Mouse (Mus musculus): Measurements from ENCODE around the gene Elmod3. TPM values are rescaled to one million over a fixed set of nuclear protein-coding genes. Genes with fewer than 3 reads are reported as not detected.
A peak's percentile ranks its signal among the peaks of the same experiment; 100 is the strongest.

Elmod3 gene
- polyA plus RNA-seq, 1 experiment from 2014 or later = 16.5 TPM

DNA sequence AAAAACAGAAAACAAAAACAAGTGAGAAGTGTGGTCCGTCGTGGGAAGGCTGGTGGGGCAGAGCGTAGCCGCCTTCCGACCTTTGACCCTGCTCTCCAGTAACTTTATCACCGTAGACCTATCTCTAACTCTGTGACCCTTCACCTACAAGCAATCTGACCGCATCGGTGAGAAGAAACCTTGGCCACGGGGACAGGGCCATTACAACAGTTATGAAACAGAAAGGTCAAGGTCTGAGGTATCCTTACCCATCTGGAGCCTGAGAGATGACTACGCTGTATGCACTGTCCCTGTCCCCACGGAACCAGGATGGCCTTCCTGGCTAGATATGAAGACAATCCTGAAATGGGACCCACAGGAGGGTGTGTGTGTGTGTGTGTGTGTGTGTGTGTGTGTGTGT is 14.1 kb downstream of the Elmod3 start:
- Histone ChIP-seq H3K9ac (no peak overlapping the region), H3K36me3 (replicated peaks) (peaks cover 4% of the 10 kb centered on the region), H3K9me3 (no peaks in the 10 kb centered on the region), H3K27ac (no peak overlapping the region), H3K4me2 (no peak overlapping the region), H3K27me3 (replicated peaks) (no peaks in the 10 kb centered on the region), H3K4me1 (no peaks in the 10 kb centered on the region), H3K4me3 (no peak overlapping the region)
- no peak for ATAC-seq (replicated peaks)
- WGBS = 89% methylated on average over 11 of the region's 11 CpGs

DNA sequence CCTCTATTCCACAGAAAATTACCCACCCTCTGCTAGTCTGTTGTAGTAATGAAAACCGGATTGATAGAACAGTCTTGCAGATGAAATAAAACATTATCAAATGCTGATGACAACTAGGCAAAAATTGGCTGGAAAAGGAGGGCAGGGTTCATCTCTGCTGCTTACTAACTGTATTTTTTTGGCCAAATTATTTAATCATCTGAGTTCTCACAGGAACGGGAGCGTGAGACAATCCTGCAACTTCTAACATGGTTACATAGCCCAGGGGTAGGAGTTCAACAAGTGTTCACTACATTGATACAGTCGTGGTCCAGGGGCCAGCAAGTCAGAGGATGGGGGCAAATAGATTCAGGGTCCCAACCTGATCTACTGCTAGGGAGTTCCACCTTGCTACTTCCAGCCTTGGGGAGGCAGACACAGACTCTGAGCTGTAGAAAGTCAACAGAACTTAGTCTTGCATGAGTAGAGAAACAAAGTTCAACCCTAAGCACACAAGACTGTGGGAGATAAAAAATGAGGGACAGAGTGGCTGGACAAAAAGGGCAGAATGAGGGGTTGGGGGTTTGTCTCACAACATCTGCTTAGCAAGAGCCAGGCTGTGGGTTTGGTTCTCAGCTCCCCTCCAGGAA is 14.9 kb downstream of the Elmod3 start:
- no peaks in the 10 kb centered on the region for H3K4me1 ChIP-seq
- no peak overlapping the region for H3K9ac ChIP-seq
- no peak for ATAC-seq (replicated peaks)
- peaks cover 5% of the 10 kb centered on the region for H3K36me3 ChIP-seq (replicated peaks)
- no peaks in the 10 kb centered on the region for H3K27me3 ChIP-seq (replicated peaks)
- H3K27ac ChIP-seq = no peak overlapping the region
- WGBS = 83% methylated on average over 4 of the region's 4 CpGs
- H3K9me3 ChIP-seq = no peaks in the 10 kb centered on the region
- H3K4me2 ChIP-seq = no peak overlapping the region
- H3K4me3 ChIP-seq = no peak overlapping the region

DNA sequence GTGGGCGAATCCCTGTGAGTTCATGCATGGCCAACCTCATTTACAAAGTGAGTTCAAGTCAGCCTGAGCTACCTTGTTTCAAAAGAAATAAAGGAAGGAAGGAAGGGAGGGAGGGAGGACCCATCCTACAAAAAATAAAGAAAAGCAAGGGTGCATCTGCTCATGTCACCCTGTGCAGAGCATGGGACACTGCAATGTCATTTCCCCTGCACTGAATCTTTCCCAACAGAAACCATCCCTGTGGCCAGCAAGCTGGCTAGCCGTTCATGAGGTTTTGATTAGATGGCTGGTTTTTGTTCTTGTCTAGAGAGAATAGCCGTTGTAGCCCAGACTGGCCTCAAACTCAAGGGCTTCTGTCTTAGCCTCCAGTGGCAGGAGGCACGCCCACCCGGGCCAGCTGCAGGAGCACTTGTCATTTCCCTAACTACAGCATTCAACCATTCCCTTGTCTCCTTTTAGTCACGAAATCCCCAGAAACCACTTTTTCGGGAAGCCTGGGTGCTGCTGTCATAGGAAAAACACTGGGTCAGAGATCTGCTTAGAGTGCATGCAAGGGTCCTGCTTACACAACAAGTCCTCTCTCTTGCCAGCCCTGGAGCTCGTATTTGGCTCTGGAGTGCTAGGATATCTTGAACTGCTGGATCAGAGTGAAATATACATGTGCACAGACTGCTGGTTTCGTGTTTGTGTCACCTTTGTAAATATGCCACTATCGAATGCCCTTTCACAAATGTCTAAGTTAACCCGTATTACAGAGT is 16.4 kb downstream of the Elmod3 start:
- Histone ChIP-seq H3K4me1 (no peaks in the 10 kb centered on the region), H3K27ac (no peak overlapping the region), H3K4me3 (no peak overlapping the region), H3K36me3 (replicated peaks) (peaks cover 5% of the 10 kb centered on the region), H3K9me3 (no peaks in the 10 kb centered on the region), H3K27me3 (replicated peaks) (no peaks in the 10 kb centered on the region), H3K9ac (no peak overlapping the region), H3K4me2 (no peak overlapping the region)
- no peak for ATAC-seq (replicated peaks)
- WGBS = 67% methylated on average over 11 of the region's 11 CpGs

DNA sequence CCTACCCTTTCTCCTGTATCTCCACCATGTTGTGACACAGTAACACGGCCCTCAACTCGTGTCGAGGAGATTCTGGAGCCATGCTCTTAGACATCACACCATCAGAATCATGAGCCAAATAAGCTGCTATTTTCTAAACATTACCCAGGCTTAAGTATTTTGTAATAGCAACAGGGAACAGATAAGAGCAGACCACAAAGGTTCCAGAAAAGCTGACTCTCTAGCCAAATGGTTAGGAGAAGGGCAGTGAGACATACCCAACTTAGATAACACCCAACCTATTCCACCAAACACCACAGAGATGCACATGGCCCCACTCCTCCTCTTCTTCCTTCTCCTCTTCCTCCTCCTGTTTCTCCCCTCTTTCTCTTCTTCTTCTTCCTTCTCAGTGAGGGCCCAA is 22.2 kb downstream of the Elmod3 start:
- H3K4me3 ChIP-seq = no peak overlapping the region
- no peak overlapping the region for H3K27ac ChIP-seq
- H3K27me3 ChIP-seq (replicated peaks) = no peaks in the 10 kb centered on the region
- H3K9me3 ChIP-seq = no peaks in the 10 kb centered on the region
- H3K4me1 ChIP-seq = no peaks in the 10 kb centered on the region
- H3K9ac ChIP-seq = no peak overlapping the region
- no peak for ATAC-seq (replicated peaks)
- H3K36me3 ChIP-seq (replicated peaks) = peaks cover 5% of the 10 kb centered on the region
- no peak overlapping the region for H3K4me2 ChIP-seq
- 87% methylated on average over 3 of the region's 3 CpGs for WGBS

DNA sequence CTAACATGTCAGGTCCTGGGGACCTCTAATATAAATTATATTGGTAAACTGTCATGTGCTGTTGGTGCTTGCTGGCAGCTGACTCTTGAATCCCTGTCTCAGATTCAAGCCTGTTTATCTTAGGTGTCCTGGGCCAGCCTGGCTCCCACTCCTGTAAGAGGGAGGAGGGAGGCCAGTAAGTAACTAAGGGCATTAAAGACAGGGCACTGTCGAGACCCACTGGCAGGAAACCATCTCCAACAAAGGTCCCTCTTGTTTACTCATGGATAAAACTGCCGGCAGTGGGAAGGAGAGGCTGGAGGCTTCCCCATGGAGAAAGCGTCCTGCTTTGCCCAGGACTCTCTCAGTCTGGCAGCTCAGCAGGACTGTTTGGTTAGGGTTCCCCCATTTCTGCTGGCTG is 26.4 kb downstream of the Elmod3 start:
- ATAC-seq (replicated peaks) = no peak
- no peaks in the 10 kb centered on the region for H3K4me1 ChIP-seq
- 57% methylated on average over 3 of the region's 3 CpGs for WGBS

DNA sequence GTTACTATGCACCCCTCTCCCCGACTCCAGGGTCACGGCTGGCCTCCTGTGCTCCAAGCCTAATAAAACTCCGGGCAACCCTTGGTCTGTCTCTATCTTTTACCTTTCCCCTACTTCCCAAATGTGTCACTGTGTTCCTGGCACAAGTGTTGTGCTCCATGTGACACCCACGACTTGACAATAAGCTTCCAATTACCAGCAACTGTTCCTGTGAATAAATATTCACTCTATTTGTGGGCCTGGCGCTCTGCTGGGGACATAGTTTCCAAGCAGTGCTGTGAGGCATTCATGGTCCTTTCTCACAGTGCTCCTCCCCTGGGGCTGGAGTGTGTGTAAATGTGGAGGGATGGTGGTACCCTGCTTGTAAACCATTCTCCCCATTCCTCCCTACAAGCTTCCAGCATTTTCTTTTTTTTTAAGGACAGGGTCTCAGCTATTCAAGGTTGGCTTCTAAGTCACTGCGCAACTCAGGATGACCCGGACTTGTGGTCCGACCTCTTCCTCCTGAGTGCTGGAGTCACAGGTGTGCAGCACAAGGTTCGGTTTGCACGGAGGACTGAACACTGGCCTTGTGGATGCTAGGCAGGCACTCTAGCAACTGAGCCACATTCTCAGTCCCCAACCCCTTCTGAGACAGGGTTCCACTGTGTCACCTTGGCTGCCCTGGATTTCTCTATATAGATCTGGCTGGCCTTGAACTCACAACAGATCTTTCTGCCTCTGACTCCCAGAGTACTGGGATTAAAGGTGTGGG is 27.4 kb downstream of the Elmod3 start:
- Histone ChIP-seq H3K27me3 (replicated peaks) (no peaks in the 10 kb centered on the region), H3K9me3 (no peaks in the 10 kb centered on the region), H3K4me2 (no peak overlapping the region), H3K4me1 (peaks cover 2% of the 10 kb centered on the region; the same call in 1 of the 2 replicates), H3K4me3 (no peak overlapping the region), H3K9ac (no peak overlapping the region), H3K27ac (no peak overlapping the region), H3K36me3 (replicated peaks) (no peaks in the 10 kb centered on the region)
- ATAC-seq (replicated peaks) = no peak
- WGBS = 88% methylated on average over 10 of the region's 10 CpGs

More for the DNA sequence above, 26.4 kb downstream of the Elmod3 start:
- Histone ChIP-seq H3K27me3 (replicated peaks) (no peaks in the 10 kb centered on the region), H3K27ac (no peak overlapping the region), H3K36me3 (replicated peaks) (no peaks in the 10 kb centered on the region), H3K4me2 (no peak overlapping the region), H3K9ac (no peak overlapping the region), H3K4me3 (no peak overlapping the region), H3K9me3 (no peaks in the 10 kb centered on the region)

DNA sequence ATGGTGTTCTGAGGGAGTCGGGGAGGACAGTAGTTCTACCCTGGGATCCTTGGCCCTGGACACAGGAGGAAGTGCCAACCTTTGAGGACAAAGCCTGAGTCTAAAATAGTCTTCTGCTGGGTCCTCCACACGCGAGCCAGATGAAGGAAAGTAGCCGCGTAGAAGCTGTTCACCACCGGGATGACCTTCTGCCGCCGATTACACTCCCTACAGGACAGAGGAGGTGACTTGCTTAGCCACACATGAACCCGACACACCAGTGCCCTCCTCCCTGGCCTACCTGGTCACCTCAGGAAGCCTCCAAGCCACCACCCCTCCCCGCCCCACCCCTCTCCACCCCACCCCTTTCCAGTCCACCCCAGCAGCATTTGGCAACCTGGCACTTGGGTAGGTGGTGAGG is 29.5 kb downstream of the Elmod3 start:
- H3K27me3 ChIP-seq (replicated peaks) = no peaks in the 10 kb centered on the region
- ATAC-seq (replicated peaks) = no peak
- H3K4me3 ChIP-seq = no peak overlapping the region
- H3K36me3 ChIP-seq (replicated peaks) = no peaks in the 10 kb centered on the region
- no peaks in the 10 kb centered on the region for H3K9me3 ChIP-seq
- no peak overlapping the region for H3K27ac ChIP-seq
- 92% methylated on average over 10 of the region's 10 CpGs for WGBS
- peaks cover 5% of the 10 kb centered on the region; the same call in 1 of the 2 replicates for H3K4me1 ChIP-seq
- H3K4me2 ChIP-seq = no peak overlapping the region
- H3K9ac ChIP-seq = no peak overlapping the region

DNA sequence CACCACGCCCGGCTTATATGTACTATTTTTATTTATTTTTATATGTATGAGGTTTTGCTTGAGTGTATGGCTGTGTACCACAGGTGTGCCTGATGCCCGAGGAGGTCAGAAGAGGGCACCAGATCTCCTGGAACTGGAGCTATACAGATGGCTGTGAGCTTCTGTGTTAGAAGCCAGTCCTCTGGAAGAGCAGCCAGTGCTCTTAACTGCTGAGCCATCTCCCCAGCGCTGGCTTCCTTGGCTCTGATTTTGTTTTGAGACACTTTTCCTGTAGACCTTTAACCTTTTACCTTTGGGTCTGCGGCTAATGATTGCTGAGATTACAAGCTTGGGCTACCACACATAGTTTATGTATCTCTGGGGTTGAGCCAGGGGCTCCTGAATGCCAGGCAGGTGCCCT is 30.7 kb downstream of the Elmod3 start:
- ATAC-seq (replicated peaks) = no peak
- WGBS = 81% methylated on average over 5 of the region's 5 CpGs

DNA sequence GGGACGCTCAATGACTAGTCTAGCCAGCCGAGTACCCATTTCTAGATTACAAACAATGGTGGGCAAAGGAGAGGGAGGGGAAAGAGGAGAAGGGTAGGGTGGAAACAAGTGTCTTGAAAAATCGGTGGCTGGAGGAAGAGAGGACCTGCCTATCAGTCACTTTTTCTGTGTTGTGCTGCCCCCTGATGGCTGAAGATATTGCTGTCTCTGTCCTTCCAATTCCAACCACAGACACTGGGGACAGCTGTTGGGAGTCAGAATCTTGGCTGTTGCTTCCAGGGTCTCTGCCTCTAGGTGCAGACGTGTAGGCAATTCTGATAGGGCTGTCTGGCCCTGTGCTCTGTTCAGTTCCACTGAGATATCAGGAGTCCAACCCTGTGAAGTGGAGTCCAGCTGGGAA is 32.2 kb downstream of the Elmod3 start:
- Histone ChIP-seq H3K4me3 (no peak overlapping the region), H3K27me3 (replicated peaks) (no peaks in the 10 kb centered on the region), H3K9me3 (no peaks in the 10 kb centered on the region), H3K27ac (peak overlapping the region; percentile 38; the same call in 1 of the 2 replicates), H3K4me1 (peaks cover 5% of the 10 kb centered on the region; the same call in 1 of the 2 replicates), H3K9ac (0 out of 2 replicates have a peak overlapping the region, but pooled peaks have one; percentile 12), H3K4me2 (peak overlapping the region; percentile 28; the same call in 1 of the 2 replicates), H3K36me3 (replicated peaks) (no peaks in the 10 kb centered on the region)
- WGBS = 3% methylated on average over 4 of the region's 4 CpGs
- ATAC-seq (replicated peaks) = peak; percentile 87

More for the DNA sequence above, 30.7 kb downstream of the Elmod3 start:
- Histone ChIP-seq H3K4me2 (no peak overlapping the region), H3K4me1 (peaks cover 5% of the 10 kb centered on the region; the same call in 1 of the 2 replicates), H3K27me3 (replicated peaks) (no peaks in the 10 kb centered on the region), H3K9ac (no peak overlapping the region), H3K36me3 (replicated peaks) (no peaks in the 10 kb centered on the region), H3K4me3 (no peak overlapping the region), H3K27ac (no peak overlapping the region), H3K9me3 (no peaks in the 10 kb centered on the region)

DNA sequence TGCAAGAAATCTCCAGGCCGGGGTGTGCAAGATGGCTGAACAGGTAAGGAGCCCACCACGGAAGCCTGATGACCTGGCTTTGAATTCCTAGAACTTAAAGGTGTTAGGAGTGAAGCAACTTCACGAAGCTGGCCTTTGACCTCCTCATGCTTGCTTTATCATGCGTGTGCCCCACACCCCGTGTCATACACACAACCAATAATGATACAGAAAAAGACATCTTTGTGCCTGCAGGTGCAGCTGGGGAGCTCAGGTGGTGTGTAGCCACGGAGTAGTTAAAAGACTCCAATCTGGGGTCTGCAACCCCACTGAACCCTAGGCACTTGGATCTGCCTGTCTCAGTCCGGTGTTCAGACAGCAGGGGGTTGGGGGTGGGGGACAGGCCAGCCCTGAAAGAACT is 32.7 kb downstream of the Elmod3 start:
- Histone ChIP-seq H3K4me2 (peak overlapping the region; percentile 28; the same call in 1 of the 2 replicates), H3K9ac (0 out of 2 replicates have a peak overlapping the region, but pooled peaks have one; percentile 12)

DNA sequence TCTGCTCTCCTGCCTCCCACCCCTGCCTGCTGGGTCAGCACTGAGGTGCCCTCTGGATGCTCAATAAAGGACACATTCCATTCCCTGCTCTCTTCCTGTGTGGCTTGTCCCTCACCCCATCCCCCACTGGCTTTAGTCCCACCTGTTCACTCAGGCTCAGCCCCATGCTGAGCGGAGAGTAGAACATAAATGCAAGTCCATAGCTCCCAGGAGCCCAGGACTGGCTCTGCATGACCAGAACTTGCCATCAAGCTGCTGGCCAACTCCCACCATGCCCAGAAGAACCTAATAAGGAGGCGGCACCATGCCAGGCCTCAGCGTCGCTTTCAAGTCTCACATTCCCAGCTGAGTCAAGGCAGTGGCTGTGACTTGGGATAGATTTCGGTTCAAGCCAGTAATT is 35.3 kb downstream of the Elmod3 start:
- no peak overlapping the region for H3K27ac ChIP-seq
- no peak overlapping the region for H3K4me3 ChIP-seq
- H3K4me1 ChIP-seq = peaks cover 5% of the 10 kb centered on the region; the same call in 1 of the 2 replicates
- no peak for ATAC-seq (replicated peaks)
- no peaks in the 10 kb centered on the region for H3K36me3 ChIP-seq (replicated peaks)
- no peak overlapping the region for H3K4me2 ChIP-seq
- WGBS = 82% methylated on average over 5 of the region's 5 CpGs
- H3K9me3 ChIP-seq = no peaks in the 10 kb centered on the region
- H3K27me3 ChIP-seq (replicated peaks) = no peaks in the 10 kb centered on the region
- H3K9ac ChIP-seq = no peak overlapping the region

More for the DNA sequence above, 32.7 kb downstream of the Elmod3 start:
- Histone ChIP-seq H3K27ac (peak overlapping the region; percentile 38; the same call in 1 of the 2 replicates), H3K4me3 (no peak overlapping the region), H3K4me1 (peaks cover 5% of the 10 kb centered on the region; the same call in 1 of the 2 replicates), H3K27me3 (replicated peaks) (no peaks in the 10 kb centered on the region), H3K9me3 (no peaks in the 10 kb centered on the region), H3K36me3 (replicated peaks) (no peaks in the 10 kb centered on the region)
- ATAC-seq (replicated peaks) = peak; percentile 43
- 73% methylated on average over 7 of the region's 7 CpGs for WGBS

DNA sequence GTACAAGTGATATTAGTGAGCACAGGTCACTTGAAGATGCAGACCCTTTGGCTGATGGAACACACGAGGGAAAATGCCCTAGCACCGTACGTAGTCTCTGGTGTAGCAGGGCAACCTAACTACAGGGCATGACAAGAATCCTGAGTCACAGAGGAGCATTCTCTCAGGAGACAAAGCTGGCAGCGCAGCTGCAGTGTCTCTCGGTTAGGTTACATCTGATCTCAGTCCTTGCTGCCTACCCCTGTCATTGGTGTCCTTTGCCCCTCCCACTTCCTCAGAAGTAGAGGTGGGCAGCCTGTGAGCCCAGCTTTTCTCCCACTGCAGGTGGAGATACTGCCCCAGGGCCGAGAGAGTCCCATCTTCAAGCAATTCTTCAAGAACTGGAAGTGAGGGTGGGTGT is 35.7 kb downstream of the Elmod3 start:
- ATAC-seq (replicated peaks) = no peak
- Histone ChIP-seq H3K4me1 (peaks cover 5% of the 10 kb centered on the region; the same call in 1 of the 2 replicates), H3K9ac (no peak overlapping the region), H3K4me3 (no peak overlapping the region), H3K27me3 (replicated peaks) (no peaks in the 10 kb centered on the region), H3K9me3 (no peaks in the 10 kb centered on the region), H3K4me2 (no peak overlapping the region), H3K27ac (no peak overlapping the region), H3K36me3 (replicated peaks) (no peaks in the 10 kb centered on the region)
- 35% methylated on average over 6 of the region's 6 CpGs for WGBS
